Mouse (Mus musculus): Measurements from ENCODE around the gene Mettl26. TPM values are rescaled to one million over a fixed set of nuclear protein-coding genes. Genes with fewer than 3 reads are reported as not detected.

The Mettl26 gene
- 300 and 336 TPM in 2 replicates for polyA plus RNA-seq (2012; rRNA removed)

GRCm38 (mm10) chr17:25874721-25875170 is at the start of gene Mettl26:
Mettl26 (plus strand) TSS chr17:25875074.

DNA sequence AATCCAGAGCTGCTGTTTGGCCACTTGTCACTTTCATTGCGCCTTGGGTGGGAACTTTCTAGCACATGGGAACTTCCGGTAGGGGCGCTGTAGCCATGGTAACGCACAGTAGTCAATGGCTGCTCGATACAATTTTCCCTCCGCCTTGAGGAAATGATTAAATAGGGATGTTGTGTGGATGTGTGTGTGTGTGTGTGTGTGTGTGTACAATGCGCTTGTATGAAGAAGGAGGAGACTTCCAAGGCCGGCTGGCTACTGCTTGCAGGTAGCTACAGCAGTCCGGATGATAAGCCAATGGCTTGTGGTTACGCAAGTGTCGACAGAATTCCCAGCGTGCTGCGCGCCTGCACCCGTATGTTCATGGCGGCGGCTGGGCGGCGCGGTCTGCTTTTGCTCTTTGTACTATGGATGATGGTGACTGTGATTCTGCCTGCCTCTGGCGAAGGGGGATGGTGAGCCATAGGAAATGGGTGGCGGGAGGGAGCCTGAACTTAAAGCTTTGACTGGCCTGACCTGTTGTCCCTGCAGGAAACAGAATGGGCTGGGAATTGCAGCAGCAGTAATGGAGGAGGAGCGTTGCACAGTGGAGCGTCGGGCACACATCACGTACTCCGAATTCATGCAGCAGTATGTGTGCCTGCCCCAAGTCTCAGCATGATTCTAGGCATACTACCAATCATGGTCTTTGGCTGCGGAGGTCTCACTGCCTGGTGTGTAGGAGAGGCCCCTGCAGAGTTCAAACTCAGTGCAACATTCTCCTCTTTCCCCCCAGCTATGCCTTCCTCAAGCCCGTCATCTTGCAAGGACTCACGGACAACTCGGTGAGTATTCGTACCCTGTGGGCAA is 45.9 kb upstream of the Mettl26 start, which contains the start of gene Jmjd8:
Jmjd8 (plus strand) TSS at position 156 of the 846 bp plus-strand sequence.

GRCm38 (mm10) chr17:25833291-25833663 is 41.6 kb upstream of the Mettl26 start, which contains the start of gene Stub1:
Stub1 (minus strand) TSS chr17:25833404.

DNA sequence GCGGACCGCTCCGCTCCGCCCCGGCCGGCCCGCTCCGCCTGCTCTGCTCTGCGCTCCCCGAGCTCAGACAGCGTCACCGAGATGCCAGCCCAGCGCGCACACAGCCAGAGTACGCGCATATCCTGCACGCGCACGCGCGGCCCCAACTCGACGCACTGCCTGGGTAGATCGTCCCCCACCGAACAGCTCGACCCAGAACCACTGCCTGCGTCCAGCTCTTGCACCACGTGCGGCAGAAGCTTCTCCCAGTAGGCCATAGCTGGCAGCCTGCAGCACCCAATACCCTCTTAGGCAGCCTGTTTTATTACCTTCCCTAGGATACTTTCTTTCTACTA is 37.8 kb upstream of the Mettl26 start, which contains the start of gene Rhbdl1:
Rhbdl1 (minus strand) TSS at position 220 of the 335 bp plus-strand sequence.

DNA sequence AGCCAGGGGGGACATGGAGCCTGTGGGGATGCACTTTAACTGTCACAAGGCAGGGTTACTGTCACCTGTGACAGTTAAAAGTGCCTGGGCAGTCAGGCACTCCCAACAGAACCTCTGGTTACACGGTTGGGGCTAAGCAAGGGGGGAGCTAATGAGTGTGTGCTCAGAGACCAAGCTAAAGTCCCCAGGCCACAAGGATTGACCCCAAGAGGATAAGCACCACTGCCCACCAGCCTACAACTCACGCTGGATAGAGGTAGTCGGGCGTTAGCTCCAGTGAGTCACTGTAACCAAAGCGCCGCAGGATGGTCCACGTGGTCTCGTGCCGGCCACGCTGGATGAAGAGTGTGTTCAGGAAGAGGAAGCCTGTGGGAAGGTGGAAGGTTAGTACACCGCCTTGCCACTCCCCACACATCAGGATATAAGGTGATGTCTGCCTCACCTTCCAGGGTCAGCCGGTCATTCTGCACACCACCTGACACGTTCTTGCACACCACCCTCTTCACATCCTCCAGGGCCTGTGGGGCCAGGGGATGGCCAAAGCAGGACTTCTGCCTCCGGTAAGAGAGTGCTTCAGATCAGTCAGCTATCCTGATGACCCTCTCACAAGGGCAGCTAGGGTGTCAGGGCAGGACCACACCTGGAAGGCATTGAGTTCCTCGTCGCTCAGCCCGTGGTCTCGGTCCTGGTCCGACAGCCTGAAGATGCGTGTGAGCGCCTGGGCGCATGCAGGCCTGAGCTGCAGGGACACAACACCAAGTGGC is 33.6 kb upstream of the Mettl26 start, which contains the start of gene Gm20683:
Gm20683 (minus strand) TSS at position 647 of the 764 bp plus-strand sequence.

DNA sequence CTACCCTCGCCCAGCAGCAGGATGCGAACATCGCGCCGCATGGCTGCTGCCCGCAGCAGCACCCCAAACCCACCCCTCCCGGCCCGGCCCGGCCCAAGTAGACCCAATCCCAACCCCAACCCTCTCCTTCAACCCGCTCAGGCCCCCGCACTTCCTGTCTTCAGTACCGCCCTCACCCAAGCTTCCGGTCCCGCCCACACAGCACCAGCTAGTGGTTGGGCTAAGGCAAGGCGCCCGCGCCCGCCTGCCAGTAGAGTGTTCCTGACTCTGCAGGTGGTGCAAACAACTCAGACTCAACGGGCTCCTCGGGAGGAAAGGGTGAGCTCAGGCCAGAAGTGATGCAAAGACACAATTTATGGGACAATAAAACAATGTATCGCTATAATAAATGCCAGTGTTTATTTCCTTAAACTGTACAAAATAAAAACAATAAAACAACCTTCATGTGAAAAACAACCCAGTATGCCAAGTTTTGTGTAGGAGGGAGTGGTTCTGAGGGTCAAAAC is 30.4 kb upstream of the Mettl26 start, which contains the start of gene Rhot2:
Rhot2 (minus strand) TSS at position 456 of the 506 bp plus-strand sequence.

DNA sequence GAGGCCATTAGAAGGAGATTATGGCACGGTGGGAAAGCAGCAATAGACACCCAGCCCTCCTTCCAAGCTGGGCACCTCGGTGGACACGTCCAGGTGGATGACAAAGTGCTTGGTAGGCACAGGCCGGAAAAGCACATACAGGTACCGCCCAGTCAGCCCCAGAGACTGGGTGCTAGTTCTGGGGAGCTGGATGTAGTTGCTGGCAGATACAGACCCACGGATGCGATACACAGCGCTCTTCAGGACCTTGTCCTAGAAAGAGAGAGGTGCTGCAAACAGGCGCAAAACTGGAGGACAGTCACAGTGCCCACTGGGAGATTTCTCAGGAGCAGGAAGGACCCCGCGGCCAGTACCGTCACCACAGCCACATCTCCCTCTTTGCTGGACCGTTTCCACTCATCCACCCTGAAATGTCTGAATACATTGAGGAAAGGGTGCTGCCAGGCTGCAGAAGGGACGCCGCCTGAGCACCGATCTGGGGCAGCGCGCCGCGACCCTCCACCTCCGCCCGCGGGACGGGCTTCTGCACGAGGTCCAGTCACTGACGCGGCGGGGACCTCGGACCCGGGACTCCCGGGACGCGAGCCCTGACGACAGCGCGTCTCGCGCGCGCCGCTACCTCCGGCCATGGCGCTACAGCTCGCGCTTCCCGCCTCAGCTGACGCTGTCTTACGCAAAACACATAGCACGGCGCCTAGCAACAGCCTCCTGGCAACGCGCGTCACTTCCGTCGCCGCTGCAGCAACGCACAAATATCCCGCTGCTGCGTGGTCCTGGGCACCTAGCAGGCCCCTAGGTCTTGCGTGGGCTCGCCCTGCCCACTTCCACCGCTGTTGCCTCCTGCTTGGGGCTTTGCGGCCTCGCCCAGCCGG is 13.8 kb upstream of the Mettl26 start, which contains the start of gene Wdr90:
Wdr90 (minus strand) TSS at position 670 of the 872 bp plus-strand sequence.

GRCm38 (mm10) chr17:25868601-25869191 is 6.2 kb upstream of the Mettl26 start, which contains the start of gene Mcrip2:
Mcrip2 (minus strand) TSS chr17:25868764.

GRCm38 (mm10) chr17:25880196-25880910 is 5.5 kb downstream of the Mettl26 start, which contains the start of gene Wfikkn1:
Wfikkn1 (minus strand) TSS chr17:25880858.

DNA sequence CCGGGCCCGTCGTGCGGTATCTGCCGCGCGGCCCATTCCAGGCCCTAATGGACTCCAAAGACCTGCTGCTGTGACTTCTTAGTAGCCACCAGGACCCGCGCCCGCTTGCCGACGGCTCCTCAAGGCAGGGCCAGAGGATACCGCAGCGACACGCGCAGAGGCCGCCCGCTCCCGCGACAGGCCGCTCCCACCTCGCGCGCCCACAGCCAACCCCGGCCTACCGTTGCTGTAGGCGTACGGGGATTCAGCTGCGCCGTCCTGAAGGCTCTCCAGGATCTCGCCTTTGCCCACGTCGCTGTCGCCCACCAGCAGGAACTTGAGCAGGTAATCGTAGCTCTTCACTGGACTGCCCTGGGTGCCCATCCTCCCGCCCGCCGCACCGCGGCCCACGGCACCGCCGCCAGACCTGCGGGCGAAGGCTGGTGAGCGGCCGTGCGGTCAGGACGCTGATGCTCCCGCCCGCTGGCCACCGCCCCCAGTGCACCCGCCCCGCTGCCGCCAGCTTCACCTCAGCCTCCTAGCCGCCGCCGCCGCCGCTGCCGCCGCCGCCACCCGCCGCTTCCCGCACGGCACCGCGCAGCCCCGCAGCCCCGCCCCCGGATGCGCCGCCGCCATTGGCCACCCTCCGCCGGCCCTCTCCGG is 44.4 kb downstream of the Mettl26 start, which contains the start of gene Rab40c:
Rab40c (minus strand) TSS at position 584 of the 642 bp plus-strand sequence.

Other genes starting within 250 kb of the Mettl26 start
- 0.17 and 0.48 TPM in 2 replicates for gene Gng13, start 157.9 kb upstream of the Mettl26 start, polyA plus RNA-seq (2012; rRNA removed)
- gene Chtf18, start 147.7 kb upstream of the Mettl26 start, polyA plus RNA-seq (2012; rRNA removed): 9.4 and 10.7 TPM in 2 replicates
- 37.3 and 40.1 TPM in 2 replicates for gene Rpusd1, start 147.4 kb upstream of the Mettl26 start, polyA plus RNA-seq (2012; rRNA removed)
- gene Mslnl, start 139.0 kb upstream of the Mettl26 start, polyA plus RNA-seq (2012; rRNA removed): 0.59 and 0.60 TPM in 2 replicates
- gene Msln, start 120.7 kb upstream of the Mettl26 start, polyA plus RNA-seq (2012; rRNA removed): 5.1 and 8.6 TPM in 2 replicates
- 23.0 and 24.0 TPM in 2 replicates for gene Narfl, start 101.3 kb upstream of the Mettl26 start, polyA plus RNA-seq (2012; rRNA removed)
- 42.7 and 47.9 TPM in 2 replicates for gene Haghl, start 89.4 kb upstream of the Mettl26 start, polyA plus RNA-seq (2012; rRNA removed)
- gene Ccdc78, start 88.5 kb upstream of the Mettl26 start, polyA plus RNA-seq (2012; rRNA removed): not detected in 2 replicates
- 140 and 190 TPM in 2 replicates for gene Fam173a, start 82.2 kb upstream of the Mettl26 start, polyA plus RNA-seq (2012; rRNA removed)
- 0.90 and 1.5 TPM in 2 replicates for gene AC134908.4, start 79.4 kb upstream of the Mettl26 start, polyA plus RNA-seq (2012; rRNA removed)
- 30.8 and 45.3 TPM in 2 replicates for gene Metrn, start 77.9 kb upstream of the Mettl26 start, polyA plus RNA-seq (2012; rRNA removed)
- 6.1 and 6.7 TPM in 2 replicates for gene Fbxl16, start 66.0 kb upstream of the Mettl26 start, polyA plus RNA-seq (2012; rRNA removed)
- 41.6 and 47.1 TPM in 2 replicates for gene Wdr24, start 51.4 kb upstream of the Mettl26 start, polyA plus RNA-seq (2012; rRNA removed)
- 61.3 and 67.4 TPM in 2 replicates for gene Jmjd8, start 46.2 kb upstream of the Mettl26 start, polyA plus RNA-seq (2012; rRNA removed)
- gene Stub1, start 41.7 kb upstream of the Mettl26 start, polyA plus RNA-seq (2012; rRNA removed): 184 and 196 TPM in 2 replicates
- 20.1 and 27.0 TPM in 2 replicates for gene Rhbdl1, start 37.8 kb upstream of the Mettl26 start, polyA plus RNA-seq (2012; rRNA removed)
- gene Gm20683, start 33.3 kb upstream of the Mettl26 start, polyA plus RNA-seq (2012; rRNA removed): 87.9 and 110 TPM in 2 replicates
- 134 and 145 TPM in 2 replicates for gene Rhot2, start 30.2 kb upstream of the Mettl26 start, polyA plus RNA-seq (2012; rRNA removed)
- gene Wdr90, start 13.6 kb upstream of the Mettl26 start, polyA plus RNA-seq (2012; rRNA removed): 31.9 and 49.4 TPM in 2 replicates
- gene Mcrip2, start 6.3 kb upstream of the Mettl26 start, polyA plus RNA-seq (2012; rRNA removed): 146 and 175 TPM in 2 replicates
- gene Wfikkn1, start 5.8 kb downstream of the Mettl26 start, polyA plus RNA-seq (2012; rRNA removed): 1.6 and 2.1 TPM in 2 replicates
- gene Rab40c, start 44.7 kb downstream of the Mettl26 start, polyA plus RNA-seq (2012; rRNA removed): 53.2 and 56.8 TPM in 2 replicates
- 111 and 122 TPM in 2 replicates for gene Pigq, start 69.9 kb downstream of the Mettl26 start, polyA plus RNA-seq (2012; rRNA removed)
- gene Nhlrc4, start 69.9 kb downstream of the Mettl26 start, polyA plus RNA-seq (2012; rRNA removed): not detected in 2 replicates
- gene A930017K11Rik, start 77.5 kb downstream of the Mettl26 start, polyA plus RNA-seq (2012; rRNA removed): 0.10 TPM in 1 of 2 replicates, not detected in the other
- 50.6 and 50.9 TPM in 2 replicates for gene Capn15, start 110.7 kb downstream of the Mettl26 start, polyA plus RNA-seq (2012; rRNA removed)
- 25.1 and 27.4 TPM in 2 replicates for gene Rab11fip3, start 194.5 kb downstream of the Mettl26 start, polyA plus RNA-seq (2012; rRNA removed)
- 21.1 and 26.3 TPM in 2 replicates for gene Decr2, start 215.3 kb downstream of the Mettl26 start, polyA plus RNA-seq (2012; rRNA removed)
- gene Nme4, start 220.5 kb downstream of the Mettl26 start, polyA plus RNA-seq (2012; rRNA removed): 15.7 and 16.6 TPM in 2 replicates
- gene Tmem8, start 238.2 kb downstream of the Mettl26 start, polyA plus RNA-seq (2012; rRNA removed): 261 and 361 TPM in 2 replicates
- 87.5 and 93.2 TPM in 2 replicates for gene Mrpl28, start 248.4 kb downstream of the Mettl26 start, polyA plus RNA-seq (2012; rRNA removed)